Mouse (Mus musculus) forebrain, embryonic 16.5 days (tissue): ENCODE measurements around the gene Gpr171. TPM values are rescaled to one million over a fixed set of nuclear protein-coding genes. Genes with fewer than 3 reads are reported as not detected.
"Not testable (repeated sequence)": the region's sequence is repeated elsewhere in the genome, so short reads cannot be mapped to it uniquely, and the experiment has no call there.

Experiments used
- ATAC-seq: fragments of 200-750 bp; cut with Nextera tagmentation; 2 replicates; pipeline ENCODE4 v1.8.0; 2017; ENCODE audit warnings: mild to moderate bottlenecking, moderate library complexity
- H3K27ac ChIP-seq: fragments of 300-500 bp; sonication (generic); 2 replicates; pipeline ENCODE4 v1.5.1; 2014; ENCODE audit warnings: low read length, control low read depth
- H3K27me3 ChIP-seq: fragments of 300-500 bp; sonication (generic); replicated peaks from 2 replicates; pipeline ENCODE4 v1.6.1; 2014; ENCODE audit warnings: low read length; ENCODE audit not compliant: control insufficient read depth, insufficient read depth
- H3K36me3 ChIP-seq: fragments of 300-500 bp; sonication (generic); 2 replicates; pipeline ENCODE4 v1.6.1; 2014; ENCODE audit not compliant: control insufficient read depth, insufficient read depth
- H3K4me1 ChIP-seq: fragments of 300-500 bp; sonication (generic); replicated peaks from 2 replicates; pipeline ENCODE4 v1.6.1; 2014; ENCODE audit warnings: low read length; ENCODE audit not compliant: control insufficient read depth, insufficient read depth
- H3K4me2 ChIP-seq: fragments of 300-500 bp; sonication (generic); 2 replicates; pipeline ENCODE4 v1.6.1; 2014; ENCODE audit warnings: mild to moderate bottlenecking, low read length, control low read depth
- H3K4me3 ChIP-seq: fragments of 300-500 bp; sonication (generic); replicated peaks from 2 replicates; pipeline ENCODE4 v1.5.1; 2014; ENCODE audit warnings: mild to moderate bottlenecking, low read length, control low read depth
- H3K9ac ChIP-seq: fragments of 300-500 bp; sonication (generic); replicated peaks from 2 replicates; pipeline ENCODE4 v1.6.1; 2014; ENCODE audit warnings: low read depth, low read length, control low read depth
- H3K9me3 ChIP-seq: fragments of 300-500 bp; sonication (generic); 2 replicates; pipeline ENCODE4 v1.6.1; 2016; ENCODE audit warnings: low read length; ENCODE audit not compliant: control insufficient read depth
- WGBS: fragments of 180-500 bp; shearing (Covaris S2); extraction: QIAGEN DNeasy Blood & Tissue Kit; methylation state at CpG from one replicate; pipeline ENCODE4 v1.1.7; 2014; 5-methylcytosine and 5-hydroxymethylcytosine counted together
- polyA plus RNA-seq: library from polyadenylated mRNA; unstranded; fragments of >200 nt; fragmentation: Nextera tagmentation; extraction: Ambion mirVana; gene quantifications from 2 replicates; pipeline ENCODE4 v1.2.1, GENCODE M21; 2015

Gpr171 gene
- polyA plus RNA-seq, 1 experiment from 2014 or later, result 1.8 TPM

- Histone ChIP-seq H3K36me3 (no peaks in the 10 kb centered on the region), H3K27me3 (no peaks in the 10 kb centered on the region), H3K4me1 (no peaks in the 10 kb centered on the region), H3K27ac (no peak overlapping the region), H3K4me2 (no peak overlapping the region), H3K9ac (no peak overlapping the region), H3K9me3 (no peaks in the 10 kb centered on the region), H3K4me3 (no peak overlapping the region)
- WGBS, result 79% methylated on average over 10 of the region's 10 CpGs
- ATAC-seq, result no peak
Measured at GRCm38 (mm10) chr3:59098540-59098939, 3.1 kb downstream of the Gpr171 start.

- H3K9me3 ChIP-seq, result no peaks in the 10 kb centered on the region
- WGBS, result 79% methylated on average over 6 of the region's 6 CpGs
- H3K4me3 ChIP-seq, result no peak overlapping the region
- no peak overlapping the region for H3K4me2 ChIP-seq
- H3K4me1 ChIP-seq, result no peaks in the 10 kb centered on the region
- H3K9ac ChIP-seq, result no peak overlapping the region
- ATAC-seq, result no peak
- no peaks in the 10 kb centered on the region for H3K36me3 ChIP-seq
- H3K27me3 ChIP-seq, result no peaks in the 10 kb centered on the region
- no peak overlapping the region for H3K27ac ChIP-seq
Measured at GRCm38 (mm10) chr3:59097421-59097820, 4.2 kb downstream of the Gpr171 start.

DNA sequence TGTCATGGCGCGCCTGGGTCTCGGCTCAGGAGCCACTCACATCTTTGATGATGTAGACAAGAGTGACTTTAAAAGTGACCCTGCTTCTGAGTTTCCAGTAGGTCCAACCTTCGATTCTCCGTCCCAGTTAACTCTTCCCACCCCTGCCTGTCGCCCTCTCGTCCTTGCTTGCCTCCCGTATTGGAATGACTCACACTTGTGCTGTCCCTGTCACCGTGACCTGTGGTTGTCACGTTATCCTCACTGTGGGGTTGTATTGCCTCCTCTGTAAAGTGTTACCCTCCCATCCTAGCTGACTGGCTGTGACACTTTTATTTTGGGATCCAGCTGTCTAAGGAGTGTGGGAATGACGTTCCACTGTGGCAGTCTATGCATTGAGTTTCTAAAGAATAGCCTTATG is 8.9 kb downstream of the Gpr171 start:
- H3K36me3 ChIP-seq, result no peaks in the 10 kb centered on the region
- H3K4me3 ChIP-seq, result no peak overlapping the region
- 89% methylated on average over 11 of the region's 11 CpGs for WGBS
- H3K4me2 ChIP-seq, result no peak overlapping the region
- no peaks in the 10 kb centered on the region for H3K27me3 ChIP-seq
- ATAC-seq, result no peak
- H3K27ac ChIP-seq, result no peak overlapping the region
- H3K9me3 ChIP-seq, result no peaks in the 10 kb centered on the region
- H3K9ac ChIP-seq, result no peak overlapping the region
- H3K4me1 ChIP-seq, result no peaks in the 10 kb centered on the region

GRCm38 (mm10) chr3:59080919-59081318 is 20.7 kb downstream of the Gpr171 start:
- no peaks in the 10 kb centered on the region for H3K36me3 ChIP-seq
- no peaks in the 10 kb centered on the region for H3K9me3 ChIP-seq
- 28% methylated on average over 7 of the region's 7 CpGs for WGBS
- H3K27ac ChIP-seq, result no peak overlapping the region
- H3K27me3 ChIP-seq, result no peaks in the 10 kb centered on the region
- ATAC-seq, result no peak
- no peak overlapping the region for H3K4me3 ChIP-seq
- no peaks in the 10 kb centered on the region for H3K4me1 ChIP-seq
- no peak overlapping the region for H3K4me2 ChIP-seq
- no peak overlapping the region for H3K9ac ChIP-seq

DNA sequence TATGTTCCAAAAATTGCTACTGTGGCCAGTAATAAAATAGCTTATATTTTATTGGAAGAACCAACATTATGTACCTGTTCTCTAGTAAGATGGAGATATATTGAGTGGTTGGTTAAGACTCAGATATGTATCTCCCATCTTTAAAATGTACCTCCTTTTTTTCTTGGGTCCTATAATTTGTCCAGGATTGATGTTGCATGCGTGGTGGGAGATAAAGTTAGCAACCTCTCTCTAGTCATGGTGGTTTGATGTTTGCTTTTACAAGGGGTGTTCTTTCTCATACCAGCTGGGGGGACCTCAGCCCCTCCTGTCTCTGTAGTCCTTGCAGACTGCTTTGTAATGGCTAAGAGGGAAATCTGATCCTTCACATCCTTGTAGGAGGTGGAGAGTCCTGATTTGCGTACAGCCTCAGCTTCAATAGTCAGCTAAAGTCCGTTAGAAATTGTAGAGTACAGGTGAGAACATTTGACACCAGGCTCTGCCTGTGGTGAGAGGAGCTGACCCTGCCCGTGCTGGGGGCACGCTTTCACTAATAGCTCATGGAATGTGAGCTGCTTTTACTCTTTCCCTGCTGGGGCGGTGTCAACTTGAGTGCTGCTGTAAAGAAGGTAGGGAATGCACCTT is 21.2 kb downstream of the Gpr171 start:
- no peaks in the 10 kb centered on the region for H3K27me3 ChIP-seq
- H3K9ac ChIP-seq, result no peak overlapping the region
- H3K4me3 ChIP-seq, result no peak overlapping the region
- 33% methylated on average over 6 of the region's 6 CpGs for WGBS
- ATAC-seq, result no peak
- H3K4me2 ChIP-seq, result no peak overlapping the region
- H3K4me1 ChIP-seq, result no peaks in the 10 kb centered on the region
- H3K36me3 ChIP-seq, result no peaks in the 10 kb centered on the region
- H3K27ac ChIP-seq, result no peak overlapping the region
- no peaks in the 10 kb centered on the region for H3K9me3 ChIP-seq

- Histone ChIP-seq H3K27ac (no peak overlapping the region), H3K9me3 (no peaks in the 10 kb centered on the region), H3K36me3 (no peaks in the 10 kb centered on the region), H3K4me2 (no peak overlapping the region), H3K9ac (no peak overlapping the region), H3K4me1 (no peaks in the 10 kb centered on the region), H3K4me3 (no peak overlapping the region), H3K27me3 (no peaks in the 10 kb centered on the region)
- peak; percentile 72 for ATAC-seq
- 27% methylated on average over 4 of the region's 4 CpGs for WGBS
Measured at GRCm38 (mm10) chr3:59079327-59079726, 22.3 kb downstream of the Gpr171 start.

DNA sequence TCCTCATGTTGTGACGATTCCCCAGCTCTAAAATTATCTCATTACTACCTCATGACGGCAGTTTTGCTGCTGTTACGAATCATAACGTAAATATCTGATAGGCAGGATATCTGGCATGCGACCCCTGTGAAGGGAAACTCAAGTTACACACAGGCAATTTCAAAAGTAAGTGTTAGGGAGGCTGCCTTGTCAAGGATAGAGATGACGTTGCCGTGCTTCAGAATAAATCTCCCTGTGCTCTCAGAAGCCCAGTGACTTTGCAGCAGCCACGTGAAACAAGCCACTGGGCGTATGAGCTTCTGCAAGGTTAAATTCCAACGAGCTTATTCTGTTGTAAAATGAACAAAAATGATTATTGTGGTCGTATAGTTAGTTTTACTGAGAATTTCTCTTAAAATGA is 23.0 kb downstream of the Gpr171 start:
- WGBS, result 88% methylated on average over 11 of the region's 11 CpGs
- Histone ChIP-seq H3K27ac (no peak overlapping the region), H3K27me3 (no peaks in the 10 kb centered on the region), H3K9me3 (no peaks in the 10 kb centered on the region), H3K4me2 (no peak overlapping the region), H3K9ac (no peak overlapping the region), H3K36me3 (no peaks in the 10 kb centered on the region), H3K4me3 (no peak overlapping the region), H3K4me1 (no peaks in the 10 kb centered on the region)
- ATAC-seq, result no peak

GRCm38 (mm10) chr3:59077278-59077677 is 24.3 kb downstream of the Gpr171 start:
- no peak overlapping the region for H3K27ac ChIP-seq
- 0 out of 2 replicates have a peak, but pooled peaks have one; percentile 32 for ATAC-seq

DNA sequence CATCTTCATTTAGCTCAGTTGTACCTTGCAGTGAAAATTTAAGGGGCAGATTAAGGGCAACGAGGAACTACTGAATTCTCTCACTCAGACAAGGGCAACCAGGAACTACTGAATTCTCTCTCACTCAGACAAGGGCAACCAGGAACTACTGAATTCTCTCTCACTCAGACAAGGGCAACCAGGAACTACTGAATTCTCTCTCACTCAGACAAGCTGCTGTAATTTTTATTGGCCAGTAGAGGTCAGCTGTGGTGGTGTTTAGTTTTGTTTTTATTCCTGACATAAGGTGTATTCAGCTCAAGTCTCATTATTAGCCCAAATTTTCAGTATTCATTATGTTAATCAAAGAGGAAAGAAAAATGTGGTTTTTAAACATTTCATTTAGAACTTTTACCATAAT is 32.5 kb downstream of the Gpr171 start:
- not testable (repeated sequence) for H3K27me3 ChIP-seq, H3K4me1 ChIP-seq, H3K9ac ChIP-seq, H3K4me3 ChIP-seq, H3K4me2 ChIP-seq, H3K27ac ChIP-seq, H3K36me3 ChIP-seq, H3K9me3 ChIP-seq, ATAC-seq
- WGBS, result 78% methylated on average over 1 of the region's 1 CpGs

More at GRCm38 (mm10) chr3:59077278-59077677, 24.3 kb downstream of the Gpr171 start:
- 49% methylated on average over 4 of the region's 4 CpGs for WGBS
- Histone ChIP-seq H3K4me3 (no peak overlapping the region), H3K9ac (no peak overlapping the region), H3K36me3 (no peaks in the 10 kb centered on the region), H3K4me2 (no peak overlapping the region), H3K4me1 (no peaks in the 10 kb centered on the region), H3K9me3 (no peaks in the 10 kb centered on the region), H3K27me3 (no peaks in the 10 kb centered on the region)
